ENCODE assay signal across 9 mouse cellular contexts in the genomic region with DNA sequence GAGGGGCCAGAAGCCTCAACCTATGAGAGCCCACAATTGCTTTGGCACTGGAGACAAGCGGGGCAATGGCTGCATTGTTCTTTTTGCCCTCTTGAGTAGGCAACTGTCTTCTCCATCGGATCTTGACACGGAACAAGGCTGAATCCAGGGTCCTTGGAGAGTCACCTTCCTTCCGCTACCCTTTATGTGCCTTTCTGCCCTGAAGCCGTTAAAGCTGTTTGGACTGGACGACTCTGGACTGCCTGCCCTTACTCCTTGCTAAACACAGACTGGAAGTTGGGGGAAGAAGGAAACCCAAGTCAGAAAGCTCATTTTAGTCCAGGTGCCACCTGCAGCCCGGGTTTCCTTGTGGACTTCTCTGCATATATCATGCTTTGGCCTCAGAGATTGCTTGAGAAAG. TPM values are rescaled to one million over a fixed set of nuclear protein-coding genes. Genes with fewer than 3 reads are reported as not detected.
DNase-seq lines count a peak whose midpoint lies in the region; ATAC-seq and TF ChIP-seq lines count a peak whose summit lies in the region.
"Had no signal": no experiment of that assay in that cellular context is flagged by ENCODE, and none has a peak within 500 bp of the region (broad histone marks: within the 10 kb centered on the region; RNA-seq: fewer than 3 reads in every experiment).

No protein-coding gene starts in this region.

- peak overlapping the region; percentile 54; the same call in 1 of the 2 replicates for H3K9ac ChIP-seq in heart, postnatal 0 days (replicated peaks; ENCODE audit: low read depth, low read length)
- H3K9ac ChIP-seq in embryonic facial prominence, embryonic 11.5 days (replicated peaks; ENCODE audit: low read length), result peak overlapping the region; percentile 43
- H3K9ac ChIP-seq in intestine, embryonic 16.5 days (ENCODE audit: low read depth, low read length), result peak overlapping the region; percentile 68
- H3K9ac ChIP-seq in midbrain, embryonic 14.5 days (replicated peaks; ENCODE audit: low read length), result peak overlapping the region; percentile 85

- TF ChIP-seq CTCF in heart, postnatal 0 days (IDR thresholded peaks at IDR 0.05; ENCODE audit: low read depth), result no peak

- no peaks in the 10 kb centered on the region for H3K36me3 ChIP-seq in heart, postnatal 0 days (replicated peaks; ENCODE audit: control insufficient read depth, insufficient read depth, low read length)
- H3K36me3 ChIP-seq in embryonic facial prominence, embryonic 11.5 days (replicated peaks; ENCODE audit: control insufficient read depth, insufficient read depth, low read depth, low read length), result no peaks in the 10 kb centered on the region
- no peaks in the 10 kb centered on the region for H3K36me3 ChIP-seq in intestine, embryonic 16.5 days (ENCODE audit: control insufficient read depth, insufficient read depth, low read length)
- no peaks in the 10 kb centered on the region for H3K36me3 ChIP-seq in midbrain, embryonic 14.5 days (ENCODE audit: control insufficient read depth, insufficient read depth, low read length)

- ATAC-seq in heart, postnatal 0 days (ENCODE audit: insufficient read depth, low read depth), result peak; percentile 33; the same call in 1 of the 2 replicates
- 0 out of 2 replicates have a peak, but pooled peaks have one; percentile 53 for ATAC-seq in embryonic facial prominence, embryonic 11.5 days (replicated peaks; ENCODE audit: insufficient number of reproducible peaks, low FRiP score, low TSS enrichment, low read depth)
- peak; percentile 37; the same call in 1 of the 2 replicates for ATAC-seq in intestine, embryonic 16.5 days
- no peak; the same call in 1 of the 2 replicates for ATAC-seq in midbrain, embryonic 14.5 days (ENCODE audit: low FRiP score, low TSS enrichment)

- no peak for DNase-seq in heart, postnatal 0 days (ENCODE audit: low spot score)
- DNase-seq in heart, adult 11 months, result no peak
- no peak for DNase-seq in embryonic facial prominence, embryonic 11.5 days (ENCODE audit: low spot score)
- DNase-seq in midbrain, embryonic 14.5 days, result no peak
- DNase-seq in urinary bladder, postnatal 4 days (ENCODE audit: low spot score in 2 of 2), result no peak
- no peak for DNase-seq in cerebellum, adult 11 months
- no peak for DNase-seq in cerebellum, adult 18-20 months

- H3K27me3 ChIP-seq in heart, postnatal 0 days (ENCODE audit: control insufficient read depth, insufficient read depth, low read length), result no peaks in the 10 kb centered on the region
- H3K27me3 ChIP-seq in embryonic facial prominence, embryonic 11.5 days (ENCODE audit: control insufficient read depth, insufficient read depth, low read length), result peaks cover 7% of the 10 kb centered on the region
- no peaks in the 10 kb centered on the region for H3K27me3 ChIP-seq in intestine, embryonic 16.5 days (replicated peaks; ENCODE audit: control insufficient read depth, insufficient read depth, low read length)
- H3K27me3 ChIP-seq in midbrain, embryonic 14.5 days (ENCODE audit: control insufficient read depth, insufficient read depth, low read length), result no peaks in the 10 kb centered on the region

- TF ChIP-seq EP300 in heart, postnatal 0 days (IDR thresholded peaks at IDR 0.05; ENCODE audit: low read depth), result no peak

- H3K4me3 ChIP-seq in heart, postnatal 0 days (ENCODE audit: low read depth, low read length), result peak overlapping the region; percentile 67
- peak overlapping the region; percentile 61 for H3K4me3 ChIP-seq in embryonic facial prominence, embryonic 11.5 days (ENCODE audit: low read depth, low read length)
- H3K4me3 ChIP-seq in intestine, embryonic 16.5 days (ENCODE audit: low read length), result peak overlapping the region; percentile 67
- H3K4me3 ChIP-seq in midbrain, embryonic 14.5 days (replicated peaks; ENCODE audit: low read depth, low read length), result peak overlapping the region; percentile 82

- no peak overlapping the region for H3K27ac ChIP-seq in heart, postnatal 0 days (ENCODE audit: low read depth)
- no peak overlapping the region for H3K27ac ChIP-seq in embryonic facial prominence, embryonic 11.5 days (replicated peaks; ENCODE audit: low read depth, low read length)
- no peak overlapping the region for H3K27ac ChIP-seq in intestine, embryonic 16.5 days (ENCODE audit: low read length)
- peak overlapping the region; percentile 93 for H3K27ac ChIP-seq in midbrain, embryonic 14.5 days (replicated peaks; ENCODE audit: low read depth, low read length)

- WGBS in heart, postnatal 0 days, result 16% methylated on average over 7 of the region's 7 CpGs
- 4% methylated on average over 7 of the region's 7 CpGs for WGBS in embryonic facial prominence, embryonic 11.5 days
- 9% methylated on average over 7 of the region's 7 CpGs for WGBS in intestine, embryonic 16.5 days
- 3% methylated on average over 7 of the region's 7 CpGs for WGBS in midbrain, embryonic 14.5 days

- peaks cover 3% of the 10 kb centered on the region; the same call in 1 of the 2 replicates for H3K4me1 ChIP-seq in heart, postnatal 0 days (ENCODE audit: control insufficient read depth, insufficient read depth)
- no peaks in the 10 kb centered on the region; the same call in 1 of the 2 replicates for H3K4me1 ChIP-seq in embryonic facial prominence, embryonic 11.5 days (ENCODE audit: control insufficient read depth, insufficient read depth, low read length)
- H3K4me1 ChIP-seq in intestine, embryonic 16.5 days (ENCODE audit: control insufficient read depth, insufficient read depth, low read length), result 0 out of 2 replicates have a peak, but pooled peaks cover 6% of the 10 kb centered on the region
- peaks cover 31% of the 10 kb centered on the region for H3K4me1 ChIP-seq in midbrain, embryonic 14.5 days (ENCODE audit: control insufficient read depth, insufficient read depth, low read length)

- H3K4me2 ChIP-seq in heart, postnatal 0 days (ENCODE audit: low read depth, low read length), result peak overlapping the region; percentile 89
- H3K4me2 ChIP-seq in embryonic facial prominence, embryonic 11.5 days (ENCODE audit: low read depth, low read length), result peak overlapping the region; percentile 94
- H3K4me2 ChIP-seq in intestine, embryonic 16.5 days (ENCODE audit: low read depth, low read length), result peak overlapping the region; percentile 99
- peak overlapping the region; percentile 67 for H3K4me2 ChIP-seq in midbrain, embryonic 14.5 days (ENCODE audit: low read length)

- H3K9me3 ChIP-seq in heart, postnatal 0 days (replicated peaks; ENCODE audit: control insufficient read depth, low read length), result no peaks in the 10 kb centered on the region
- no peaks in the 10 kb centered on the region for H3K9me3 ChIP-seq in embryonic facial prominence, embryonic 11.5 days (replicated peaks; ENCODE audit: control insufficient read depth, low read length)
- H3K9me3 ChIP-seq in intestine, embryonic 16.5 days (ENCODE audit: control insufficient read depth, low read length), result no peaks in the 10 kb centered on the region
- no peaks in the 10 kb centered on the region for H3K9me3 ChIP-seq in midbrain, embryonic 14.5 days (ENCODE audit: control insufficient read depth, low read length)

RNA-seq across cellular contexts. Expression of a gene that starts 0.5 kb away (rescaled TPM):
- total RNA-seq in heart, postnatal 0 days (2014; rRNA removed; ENCODE audit: low replicate concordance), result 5.2 and 9.9 TPM in 2 replicates
- polyA plus RNA-seq in heart, postnatal 0 days (2015; fragmentation: Nextera tagmentation; extraction: Ambion mirVana), result 3.1 and 3.7 TPM in 2 replicates
- 3.8 and 4.7 TPM in 2 replicates for polyA plus RNA-seq in embryonic facial prominence, embryonic 11.5 days (2014; fragmentation: Nextera tagmentation; extraction: Ambion mirVana)
- polyA plus RNA-seq in intestine, embryonic 16.5 days (2015; fragmentation: Nextera tagmentation; extraction: Ambion mirVana), result 1.1 TPM in 2 replicates
- polyA plus RNA-seq in midbrain, embryonic 14.5 days (2014; fragmentation: Nextera tagmentation; extraction: Ambion mirVana), result 57.2 and 60.8 TPM in 2 replicates
- total RNA-seq: common myeloid progenitor, adult 5-6 weeks had no signal

Comparison
In these comparisons a context has a peak if more than half of its experiments do, and no peak if none do; other contexts are left out.
1. RNA of a gene that starts 0.5 kb away (polyA plus RNA-seq): 57.2 to 60.8 TPM in midbrain, embryonic 14.5 days; 3.8 to 4.7 TPM in embryonic facial prominence, embryonic 11.5 days, 3.1 to 3.7 TPM in heart, postnatal 0 days and 1.1 TPM in intestine, embryonic 16.5 days; every median in the first group is over 10 times any median in the second.
2. Peak in every context shown above with its lines, with median percentiles within 50 percentile points of each other: H3K4me2 ChIP-seq, H3K4me3 ChIP-seq and H3K9ac ChIP-seq.